Comparison of ENCODE assay signal across 8 mouse cellular contexts in genomic region chr17:43567593-43567991, GRCm38 (mm10). TPM values are rescaled to one million over a fixed set of nuclear protein-coding genes. Genes with fewer than 3 reads are reported as not detected.
A peak's percentile ranks its signal among the peaks of the same experiment; 100 is the strongest.
DNase-seq lines count a peak whose midpoint lies in the region; ATAC-seq and TF ChIP-seq lines count a peak whose summit lies in the region.

No protein-coding gene starts in this region.

- WGBS in heart, embryonic 12.5 days, result 13% methylated on average over 12 of the region's 12 CpGs
- WGBS in liver, embryonic 13.5 days (ENCODE audit: insufficient replicate concordance), result 19% methylated on average over 12 of the region's 12 CpGs
- 9% methylated on average over 12 of the region's 12 CpGs for WGBS in stomach, postnatal 0 days

- H3K4me1 ChIP-seq in heart, embryonic 12.5 days (replicated peaks), result peaks cover 3% of the 10 kb centered on the region; the same call in 1 of the 2 replicates
- H3K4me1 ChIP-seq in testis, adult 2 months (ENCODE audit: control insufficient read depth, insufficient read depth, low read length), result peaks cover 5% of the 10 kb centered on the region
- 0 out of 2 replicates have a peak, but pooled peaks cover 4% of the 10 kb centered on the region for H3K4me1 ChIP-seq in liver, embryonic 13.5 days (replicated peaks)
- no peaks in the 10 kb centered on the region for H3K4me1 ChIP-seq in stomach, postnatal 0 days (replicated peaks; ENCODE audit: control insufficient read depth, insufficient read depth)

- H3K9me3 ChIP-seq in heart, embryonic 12.5 days (replicated peaks), result no peaks in the 10 kb centered on the region
- H3K9me3 ChIP-seq in liver, embryonic 13.5 days (replicated peaks), result no peaks in the 10 kb centered on the region
- H3K9me3 ChIP-seq in stomach, postnatal 0 days (ENCODE audit: control insufficient read depth, low read length), result no peaks in the 10 kb centered on the region

- H3K27ac ChIP-seq in heart, embryonic 12.5 days (ENCODE audit: poor library complexity, severe bottlenecking), result no peak overlapping the region
- peak overlapping the region; percentile 39; the same call in 1 of the 2 replicates for H3K27ac ChIP-seq in testis, adult 2 months (ENCODE audit: control insufficient read depth, insufficient read depth, low read depth, low read length)
- no peak overlapping the region for H3K27ac ChIP-seq in liver, embryonic 13.5 days
- H3K27ac ChIP-seq in stomach, postnatal 0 days (replicated peaks), result no peak overlapping the region

- no peak for TF ChIP-seq CTCF in testis, adult 2 months (IDR thresholded peaks at IDR 0.05; ENCODE audit: control insufficient read depth, insufficient read depth, insufficient replicate concordance, low read depth, low read length)
- TF ChIP-seq CTCF in stomach, postnatal 0 days (IDR thresholded peaks at IDR 0.05; ENCODE audit: low read depth), result no peak

- H3K4me3 ChIP-seq in heart, embryonic 12.5 days, result peak overlapping the region; percentile 58
- H3K4me3 ChIP-seq in testis, adult 2 months (ENCODE audit: control insufficient read depth, low read depth, low read length), result peak overlapping the region; percentile 75
- H3K4me3 ChIP-seq in liver, embryonic 13.5 days (replicated peaks), result peak overlapping the region; percentile 47
- H3K4me3 ChIP-seq in stomach, postnatal 0 days (ENCODE audit: low read depth, low read length), result peak overlapping the region; percentile 41

- no peaks in the 10 kb centered on the region for H3K36me3 ChIP-seq in heart, embryonic 12.5 days
- H3K36me3 ChIP-seq in testis, adult 2 months (ENCODE audit: control insufficient read depth, insufficient read depth, low read length), result no peaks in the 10 kb centered on the region
- H3K36me3 ChIP-seq in liver, embryonic 13.5 days, result no peaks in the 10 kb centered on the region
- no peaks in the 10 kb centered on the region for H3K36me3 ChIP-seq in stomach, postnatal 0 days (ENCODE audit: control insufficient read depth, insufficient read depth, low read length)

- no peaks in the 10 kb centered on the region for H3K27me3 ChIP-seq in heart, embryonic 12.5 days (replicated peaks)
- no peaks in the 10 kb centered on the region; the same call in 1 of the 2 replicates for H3K27me3 ChIP-seq in testis, adult 2 months (ENCODE audit: control insufficient read depth, insufficient read depth, low read length)
- H3K27me3 ChIP-seq in liver, embryonic 13.5 days, result no peaks in the 10 kb centered on the region
- H3K27me3 ChIP-seq in stomach, postnatal 0 days (ENCODE audit: control insufficient read depth, insufficient read depth, low read length), result no peaks in the 10 kb centered on the region

- H3K9ac ChIP-seq in heart, embryonic 12.5 days, result peak overlapping the region; percentile 69; the same call in 1 of the 2 replicates
- no peak overlapping the region for H3K9ac ChIP-seq in liver, embryonic 13.5 days
- H3K9ac ChIP-seq in stomach, postnatal 0 days (ENCODE audit: low read length), result no peak overlapping the region

- peak; percentile 47; the same call in 1 of the 2 replicates for ATAC-seq in heart, embryonic 12.5 days (ENCODE audit: insufficient number of reproducible peaks, low FRiP score)
- ATAC-seq in liver, embryonic 13.5 days (ENCODE audit: low read depth), result no peak
- ATAC-seq in stomach, postnatal 0 days (ENCODE audit: low FRiP score, low TSS enrichment), result no peak

- peak overlapping the region; percentile 89 for H3K4me2 ChIP-seq in heart, embryonic 12.5 days
- peak overlapping the region; percentile 63 for H3K4me2 ChIP-seq in liver, embryonic 13.5 days
- H3K4me2 ChIP-seq in stomach, postnatal 0 days (replicated peaks; ENCODE audit: low read depth), result peak overlapping the region; percentile 74

- no peak for TF ChIP-seq POLR2A in testis, adult 2 months (IDR thresholded peaks at IDR 0.05; ENCODE audit: control insufficient read depth, low read depth, low read length)

- DNase-seq in heart, postnatal 25 days (ENCODE audit: low spot score), result no peak
- no peak for DNase-seq in testis, postnatal 14 days (ENCODE audit: low spot score)
- DNase-seq in liver, embryonic 13.5 days, result no peak
- DNase-seq in stomach, postnatal 0 days (ENCODE audit: low spot score), result peak; percentile 23
- DNase-seq in urinary bladder, adult 2 months (ENCODE audit: low spot score), result no peak
- no peak for DNase-seq in cerebellum, adult 11 months

- intact Hi-C loops in heart, postnatal 25 days (cut with DNase I), result no loop called here

- no peak for TF ChIP-seq EP300 in stomach, postnatal 0 days (optimal IDR thresholded peaks at IDR 0.05)

RNA-seq across cellular contexts. Expression of gene Pla2g7, which starts 0.3 kb away (rescaled TPM):
- 12.4 and 13.1 TPM in 2 replicates for polyA plus RNA-seq in heart, embryonic 12.5 days (2016; fragmentation: Nextera tagmentation; extraction: Ambion mirVana)
- total RNA-seq in heart, postnatal 25 days (2021), result 1 to 10 TPM; 5.9 to 6.2 TPM
- polyA plus RNA-seq in testis, adult 2 months (2012; rRNA removed), result 8.6 and 14.8 TPM in 2 replicates
- 7.4 and 7.6 TPM in 2 replicates for polyA plus RNA-seq in liver, embryonic 13.5 days (2015; fragmentation: Nextera tagmentation; extraction: Ambion mirVana)
- 9.1 and 9.6 TPM in 2 replicates for polyA plus RNA-seq in stomach, postnatal 0 days (2015; fragmentation: Nextera tagmentation; extraction: Ambion mirVana)
- 52.2 and 55.9 TPM in 2 replicates for polyA plus RNA-seq in urinary bladder, adult 2 months (2012; rRNA removed)

RNA-seq across cellular contexts. Expression of gene Ankrd66, which starts 24.2 kb away (rescaled TPM):
- polyA plus RNA-seq in heart, embryonic 12.5 days (2016; fragmentation: Nextera tagmentation; extraction: Ambion mirVana), result not detected in 2 replicates
- not detected for total RNA-seq in heart, postnatal 25 days (2021)
- 0.22 and 0.23 TPM in 2 replicates for polyA plus RNA-seq in testis, adult 2 months (2012; rRNA removed)
- not detected in 2 replicates for polyA plus RNA-seq in liver, embryonic 13.5 days (2015; fragmentation: Nextera tagmentation; extraction: Ambion mirVana)
- not detected in 2 replicates for polyA plus RNA-seq in stomach, postnatal 0 days (2015; fragmentation: Nextera tagmentation; extraction: Ambion mirVana)
- 0.21 TPM in 2 replicates for polyA plus RNA-seq in urinary bladder, adult 2 months (2012; rRNA removed)
